In the genomic region with DNA sequence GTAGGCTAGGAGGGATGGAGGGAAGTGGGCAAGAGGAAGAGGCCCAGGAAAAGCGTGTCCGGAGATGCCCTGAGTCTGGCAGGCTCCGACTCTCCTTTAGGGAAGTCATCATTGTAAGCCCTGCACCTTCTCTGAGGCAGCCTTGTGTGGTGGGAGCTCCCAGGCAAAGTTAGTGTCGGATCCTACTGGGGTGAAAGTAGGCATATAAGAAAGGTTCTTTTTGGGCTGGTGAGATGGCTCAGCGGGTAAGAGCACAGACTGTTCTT, we compare ENCODE assay signal across 8 mouse cellular contexts. TPM values are rescaled to one million over a fixed set of nuclear protein-coding genes. Genes with fewer than 3 reads are reported as not detected.
A peak's percentile ranks its signal among the peaks of the same experiment; 100 is the strongest.
DNase-seq lines count a peak whose midpoint lies in the region; ATAC-seq and TF ChIP-seq lines count a peak whose summit lies in the region.

No protein-coding gene starts in this region.

- peak overlapping the region; percentile 81 for H3K27ac ChIP-seq in left cerebral cortex, adult 2 months
- peak overlapping the region; percentile 90 for H3K27ac ChIP-seq in embryonic facial prominence, embryonic 13.5 days
- H3K27ac ChIP-seq in intestine, postnatal 0 days (ENCODE audit: low read depth, low read length), result no peak overlapping the region
- H3K27ac ChIP-seq in neural tube, embryonic 13.5 days (replicated peaks), result peak overlapping the region; percentile 88

- intact Hi-C loops in left cerebral cortex, adult 2 months (cut with DNase I), result no loop called here
- intact Hi-C loops in left cerebral cortex, postnatal 14 days (cut with DNase I), result no loop called here

- TF ChIP-seq CTCF in left cerebral cortex, adult 2 months (IDR thresholded peaks at IDR 0.05), result no peak
- no peak for TF ChIP-seq CTCF in intestine, postnatal 0 days (IDR thresholded peaks at IDR 0.05; ENCODE audit: low read depth)

- H3K4me2 ChIP-seq in embryonic facial prominence, embryonic 13.5 days, result peak overlapping the region; percentile 84
- peak overlapping the region; percentile 97 for H3K4me2 ChIP-seq in intestine, postnatal 0 days (replicated peaks; ENCODE audit: low read depth)
- H3K4me2 ChIP-seq in neural tube, embryonic 13.5 days, result peak overlapping the region; percentile 96

- H3K4me3 ChIP-seq in left cerebral cortex, adult 2 months, result peak overlapping the region; percentile 81
- peak overlapping the region; percentile 93 for H3K4me3 ChIP-seq in embryonic facial prominence, embryonic 13.5 days
- peak overlapping the region; percentile 64 for H3K4me3 ChIP-seq in intestine, postnatal 0 days (ENCODE audit: low read depth, low read length)
- H3K4me3 ChIP-seq in neural tube, embryonic 13.5 days, result peak overlapping the region; percentile 77

- ATAC-seq in embryonic facial prominence, embryonic 13.5 days (ENCODE audit: insufficient number of reproducible peaks, insufficient read depth, low FRiP score, low TSS enrichment, low read depth), result no peak
- no peak for ATAC-seq in intestine, postnatal 0 days
- ATAC-seq in neural tube, embryonic 13.5 days (ENCODE audit: low read depth), result no peak

- 3% methylated on average over 5 of the region's 5 CpGs for WGBS in embryonic facial prominence, embryonic 13.5 days
- WGBS in intestine, postnatal 0 days, result 2% methylated on average over 5 of the region's 5 CpGs
- 1% methylated on average over 5 of the region's 5 CpGs for WGBS in neural tube, embryonic 13.5 days

- H3K4me1 ChIP-seq in embryonic facial prominence, embryonic 13.5 days, result peaks cover 20% of the 10 kb centered on the region
- H3K4me1 ChIP-seq in intestine, postnatal 0 days (replicated peaks; ENCODE audit: control insufficient read depth, insufficient read depth, low read length), result no peaks in the 10 kb centered on the region; the same call in 1 of the 2 replicates
- H3K4me1 ChIP-seq in neural tube, embryonic 13.5 days (replicated peaks), result peaks cover 27% of the 10 kb centered on the region

- no peak for DNase-seq in left cerebral cortex, adult 2 months (ENCODE audit: extremely low spot score in 1 of 2, low spot score in 2 of 2)
- no peak for DNase-seq in left cerebral cortex, postnatal 14 days (ENCODE audit: low spot score in 2 of 2)
- DNase-seq in B cell, adult 2 months, result no peak
- no peak for DNase-seq in c-Kit-positive CD71-positive TER-119-positive erythroid progenitor cells, embryonic 14.5 days (ENCODE audit: low spot score)
- no peak for DNase-seq in adrenal gland, postnatal 10 days

- H3K36me3 ChIP-seq in embryonic facial prominence, embryonic 13.5 days, result peaks cover 34% of the 10 kb centered on the region
- peaks cover 13% of the 10 kb centered on the region for H3K36me3 ChIP-seq in intestine, postnatal 0 days (ENCODE audit: control insufficient read depth, insufficient read depth)
- H3K36me3 ChIP-seq in neural tube, embryonic 13.5 days, result peaks cover 31% of the 10 kb centered on the region

- H3K27me3 ChIP-seq in embryonic facial prominence, embryonic 13.5 days, result 0 out of 2 replicates have a peak, but pooled peaks cover under 1% of the 10 kb centered on the region
- no peaks in the 10 kb centered on the region for H3K27me3 ChIP-seq in intestine, postnatal 0 days (replicated peaks; ENCODE audit: control insufficient read depth, insufficient read depth, low read length)
- H3K27me3 ChIP-seq in neural tube, embryonic 13.5 days, result no peaks in the 10 kb centered on the region

- H3K9me3 ChIP-seq in embryonic facial prominence, embryonic 13.5 days, result no peaks in the 10 kb centered on the region
- H3K9me3 ChIP-seq in intestine, postnatal 0 days (ENCODE audit: control insufficient read depth), result no peaks in the 10 kb centered on the region
- H3K9me3 ChIP-seq in neural tube, embryonic 13.5 days, result no peaks in the 10 kb centered on the region

- peak overlapping the region; percentile 94 for H3K9ac ChIP-seq in embryonic facial prominence, embryonic 13.5 days
- H3K9ac ChIP-seq in intestine, postnatal 0 days (ENCODE audit: low read depth, low read length), result peak overlapping the region; percentile 64
- peak overlapping the region; percentile 91 for H3K9ac ChIP-seq in neural tube, embryonic 13.5 days

RNA-seq across cellular contexts. Expression of a gene that starts 0.7 kb away (rescaled TPM):
- total RNA-seq in left cerebral cortex, adult 2 months (2021), result 10 to 100 TPM; 26.7 to 28.3 TPM
- 10 to 100 TPM; 29.3 to 30.6 TPM for total RNA-seq in left cerebral cortex, postnatal 14 days (2021)
- 98.7 and 109 TPM in 2 replicates for polyA plus RNA-seq in embryonic facial prominence, embryonic 13.5 days (2015; fragmentation: Nextera tagmentation; extraction: Ambion mirVana)
- 24.5 and 26.3 TPM in 2 replicates for polyA plus RNA-seq in intestine, postnatal 0 days (2015; fragmentation: Nextera tagmentation; extraction: Ambion mirVana)
- polyA plus RNA-seq in neural tube, embryonic 13.5 days (2015; fragmentation: Nextera tagmentation; extraction: Ambion mirVana), result 72.2 and 73.4 TPM in 2 replicates
- 10 to 100 TPM; 32.6 to 34.7 TPM for total RNA-seq in adrenal gland, postnatal 10 days (2021)

RNA-seq across cellular contexts. Expression of a gene that starts 11.8 kb away (rescaled TPM):
- total RNA-seq in left cerebral cortex, adult 2 months (2021), result under 1 TPM; 0.61 to 0.84 TPM
- 1 to 10 TPM; 2.0 to 4.9 TPM for total RNA-seq in left cerebral cortex, postnatal 14 days (2021)
- 0.11 and 0.48 TPM in 2 replicates for polyA plus RNA-seq in embryonic facial prominence, embryonic 13.5 days (2015; fragmentation: Nextera tagmentation; extraction: Ambion mirVana)
- not detected in 2 replicates for polyA plus RNA-seq in intestine, postnatal 0 days (2015; fragmentation: Nextera tagmentation; extraction: Ambion mirVana)
- polyA plus RNA-seq in neural tube, embryonic 13.5 days (2015; fragmentation: Nextera tagmentation; extraction: Ambion mirVana), result 0.15 TPM in 1 of 2 replicates, not detected in the other
- under 1 TPM; 0.48 to 1.00 TPM for total RNA-seq in adrenal gland, postnatal 10 days (2021)

RNA-seq across cellular contexts. Expression of a gene that starts 30.1 kb away (rescaled TPM):
- total RNA-seq in left cerebral cortex, adult 2 months (2021), result under 1 TPM in 1 of 2 experiments, not detected in 1; 0.77 TPM
- 1 to 10 TPM in 1 of 2 experiments, under 1 TPM in 1; 0.37 to 1.9 TPM for total RNA-seq in left cerebral cortex, postnatal 14 days (2021)
- polyA plus RNA-seq in embryonic facial prominence, embryonic 13.5 days (2015; fragmentation: Nextera tagmentation; extraction: Ambion mirVana), result 1.6 and 2.1 TPM in 2 replicates
- 0.90 and 1.3 TPM in 2 replicates for polyA plus RNA-seq in intestine, postnatal 0 days (2015; fragmentation: Nextera tagmentation; extraction: Ambion mirVana)
- 0.49 TPM in 1 of 2 replicates, not detected in the other for polyA plus RNA-seq in neural tube, embryonic 13.5 days (2015; fragmentation: Nextera tagmentation; extraction: Ambion mirVana)
- under 1 TPM; 0.63 to 0.79 TPM for total RNA-seq in adrenal gland, postnatal 10 days (2021)

RNA-seq across cellular contexts. Expression of a gene that starts 37.4 kb away (rescaled TPM):
- total RNA-seq in left cerebral cortex, adult 2 months (2021), result 10 to 100 TPM; 15.4 to 16.3 TPM
- total RNA-seq in left cerebral cortex, postnatal 14 days (2021), result 1 to 10 TPM; 8.8 to 9.3 TPM
- polyA plus RNA-seq in embryonic facial prominence, embryonic 13.5 days (2015; fragmentation: Nextera tagmentation; extraction: Ambion mirVana), result 13.6 and 13.7 TPM in 2 replicates
- 9.5 and 10.2 TPM in 2 replicates for polyA plus RNA-seq in intestine, postnatal 0 days (2015; fragmentation: Nextera tagmentation; extraction: Ambion mirVana)
- 2.0 and 3.2 TPM in 2 replicates for polyA plus RNA-seq in neural tube, embryonic 13.5 days (2015; fragmentation: Nextera tagmentation; extraction: Ambion mirVana)
- 10 to 100 TPM; 24.7 to 27.3 TPM for total RNA-seq in adrenal gland, postnatal 10 days (2021)

RNA-seq across cellular contexts. Expression of a gene that starts 53.8 kb away (rescaled TPM):
- 10 to 100 TPM; 23.4 to 24.5 TPM for total RNA-seq in left cerebral cortex, adult 2 months (2021)
- total RNA-seq in left cerebral cortex, postnatal 14 days (2021), result 10 to 100 TPM; 20.9 to 24.2 TPM
- 36.0 and 42.7 TPM in 2 replicates for polyA plus RNA-seq in embryonic facial prominence, embryonic 13.5 days (2015; fragmentation: Nextera tagmentation; extraction: Ambion mirVana)
- 13.3 and 16.7 TPM in 2 replicates for polyA plus RNA-seq in intestine, postnatal 0 days (2015; fragmentation: Nextera tagmentation; extraction: Ambion mirVana)
- polyA plus RNA-seq in neural tube, embryonic 13.5 days (2015; fragmentation: Nextera tagmentation; extraction: Ambion mirVana), result 25.7 and 33.7 TPM in 2 replicates
- 10 to 100 TPM; 21.7 to 22.6 TPM for total RNA-seq in adrenal gland, postnatal 10 days (2021)
